Mouse (Mus musculus) CH12.LX (cell line): Measurements from ENCODE around the gene Fam102b. TPM values are rescaled to one million over a fixed set of nuclear protein-coding genes. Genes with fewer than 3 reads are reported as not detected.

Experiments
- DNase-seq: peaks from one replicate; pipeline ENCODE4 v3.0.0-alpha.2; 2013; ENCODE audit errors: extremely low read depth
- H3K27ac ChIP-seq: 2 replicates; pipeline ENCODE4 v1.5.1; 2012; ENCODE audit warnings: low read depth, mild to moderate bottlenecking, control low read depth, moderate library complexity; ENCODE audit not compliant: insufficient read depth
- H3K27me3 ChIP-seq: replicated peaks from 2 replicates; pipeline ENCODE3; 2012; ENCODE audit warnings: inconsistent platforms
- H3K36me3 ChIP-seq, 2 experiments: replicated peaks in 1 of 2; 2 replicates each; pipeline versions ENCODE3 to v1.6.1; 2012; ENCODE audit warnings: inconsistent platforms in 1 of 2, low read length in 1 of 2, mild to moderate bottlenecking in 1 of 2, mixed read lengths in 1 of 2, moderate library complexity in 1 of 2; ENCODE audit not compliant: control insufficient read depth in 1 of 2, insufficient read depth in 1 of 2
- H3K4me1 ChIP-seq, 2 experiments: 2 replicates each; pipeline ENCODE4 v1.6.1; 2012; ENCODE audit warnings: inconsistent platforms in 1 of 2, moderate library complexity in 1 of 2; ENCODE audit not compliant: insufficient read depth in 2 of 2, control insufficient read depth in 1 of 2
- H3K4me2 ChIP-seq: 2 replicates; pipeline ENCODE4 v1.6.1; 2012; ENCODE audit warnings: low read depth, mild to moderate bottlenecking, control low read depth; ENCODE audit not compliant: poor library complexity, insufficient read depth, severe bottlenecking
- H3K4me3 ChIP-seq, 3 experiments: fragments of 150-350 bp in 1 of 3; sonication (generic) in 1 of 3; replicated peaks in 1 of 3; 2 replicates each; pipeline versions ENCODE3 to v1.5.1; 2011 to 2012; ENCODE audit warnings: low read depth in 2 of 3, low read length in 2 of 3, mild to moderate bottlenecking in 2 of 3, moderate library complexity in 2 of 3, control low read depth in 1 of 3, improper control_type of control experiment in 1 of 3, inconsistent platforms in 1 of 3, mixed read lengths in 1 of 3; ENCODE audit not compliant: poor library complexity in 1 of 3
- H3K79me2 ChIP-seq: replicated peaks from 2 replicates; pipeline ENCODE4 v1.6.1; 2012; ENCODE audit warnings: mild to moderate bottlenecking, moderate library complexity; ENCODE audit not compliant: control insufficient read depth, poor library complexity, insufficient read depth, severe bottlenecking; ENCODE audit errors: extremely low read depth
- H3K9ac ChIP-seq: 2 replicates; pipeline ENCODE4 v1.6.1; 2012; ENCODE audit warnings: low read depth, mild to moderate bottlenecking, control low read depth, moderate library complexity; ENCODE audit not compliant: insufficient read depth
- H3K9me3 ChIP-seq: replicated peaks from 2 replicates; pipeline ENCODE3; 2012; ENCODE audit warnings: low read length, inconsistent platforms, mixed read lengths
- BHLHE40 ChIP-seq: IDR thresholded peaks from 2 replicates; pipeline ENCODE4 v1.6.1; 2011; ENCODE audit warnings: mild to moderate bottlenecking, low read depth, low read length, improper control_type of control experiment
- CHD1 ChIP-seq: IDR thresholded peaks from 2 replicates; pipeline ENCODE4 v1.6.1; 2012; ENCODE audit warnings: low read depth, low read length, improper control_type of control experiment, inconsistent platforms
- CHD2 ChIP-seq: IDR thresholded peaks from 2 replicates; pipeline ENCODE4 v1.6.1; 2011; ENCODE audit warnings: low read length, improper control_type of control experiment
- CTCF ChIP-seq, 2 experiments: IDR thresholded peaks in 1 of 2; conservative IDR thresholded peaks in 1 of 2; 2 replicates each; pipeline ENCODE4 v1.5.1; 2011 to 2012; ENCODE audit warnings: low read depth in 2 of 2, low read length in 2 of 2, improper control_type of control experiment in 1 of 2, inconsistent platforms in 1 of 2, mild to moderate bottlenecking in 1 of 2, moderate library complexity in 1 of 2
- E2F4 ChIP-seq: IDR thresholded peaks from 2 replicates; pipeline ENCODE4 v1.6.1; 2011; ENCODE audit warnings: low read depth, low read length, improper control_type of control experiment; ENCODE audit not compliant: insufficient replicate concordance
- ELF1 ChIP-seq: IDR thresholded peaks from 2 replicates; pipeline ENCODE4 v1.6.1; 2014; ENCODE audit warnings: low read depth, mild to moderate bottlenecking, inconsistent platforms, low read length, improper control_type of control experiment
- EP300 ChIP-seq: IDR thresholded peaks from 2 replicates; pipeline ENCODE4 v1.6.1; 2011; ENCODE audit warnings: low read length, improper control_type of control experiment
- GABPA ChIP-seq: IDR thresholded peaks from 2 replicates; pipeline ENCODE4 v1.6.1; 2012; ENCODE audit warnings: low read depth, low read length, improper control_type of control experiment, inconsistent platforms; ENCODE audit not compliant: insufficient replicate concordance
- HCFC1 ChIP-seq: IDR thresholded peaks from 2 replicates; pipeline ENCODE4 v1.6.1; 2012; ENCODE audit warnings: low read depth, mild to moderate bottlenecking, inconsistent platforms, low read length, improper control_type of control experiment
- JUN ChIP-seq: IDR thresholded peaks from 2 replicates; pipeline ENCODE4 v1.6.1; 2011; ENCODE audit warnings: low read depth, mild to moderate bottlenecking, low read length, improper control_type of control experiment, moderate library complexity; ENCODE audit not compliant: insufficient read depth
- JUND ChIP-seq: conservative IDR thresholded peaks from 2 replicates; pipeline ENCODE4 v1.6.1; 2011; ENCODE audit warnings: low read depth, low read length, improper control_type of control experiment
- KAT2A ChIP-seq: IDR thresholded peaks from 2 replicates; pipeline ENCODE4 v1.6.1; 2012; ENCODE audit warnings: low read length, improper control_type of control experiment, inconsistent platforms; ENCODE audit not compliant: insufficient replicate concordance
- MAFK ChIP-seq: IDR thresholded peaks from 2 replicates; pipeline ENCODE4 v1.6.1; 2011; ENCODE audit warnings: low read length, improper control_type of control experiment; ENCODE audit not compliant: insufficient replicate concordance
- MAX ChIP-seq: IDR thresholded peaks from 2 replicates; pipeline ENCODE4 v1.6.1; 2011; ENCODE audit warnings: low read length, improper control_type of control experiment
- MAZ ChIP-seq: IDR thresholded peaks from 2 replicates; pipeline ENCODE4 v1.6.1; 2012; ENCODE audit warnings: low read depth, mild to moderate bottlenecking, inconsistent platforms, low read length, improper control_type of control experiment, moderate library complexity
- MEF2A ChIP-seq: IDR thresholded peaks from 2 replicates; pipeline ENCODE4 v1.6.1; 2014; ENCODE audit warnings: low read depth, mild to moderate bottlenecking, inconsistent platforms, low read length, improper control_type of control experiment, borderline replicate concordance
- MXI1 ChIP-seq: IDR thresholded peaks from 2 replicates; pipeline ENCODE4 v1.6.1; 2011; ENCODE audit warnings: mild to moderate bottlenecking, low read depth, low read length, improper control_type of control experiment
- NRF1 ChIP-seq: IDR thresholded peaks from 2 replicates; pipeline ENCODE4 v1.6.1; 2014; ENCODE audit warnings: low read depth, mild to moderate bottlenecking, inconsistent platforms, low read length, improper control_type of control experiment, moderate library complexity
- PAX5 ChIP-seq: IDR thresholded peaks from 2 replicates; pipeline ENCODE4 v1.6.1; 2012; ENCODE audit warnings: low read length, inconsistent platforms, mixed read lengths
- POLR2AphosphoS2 ChIP-seq: IDR thresholded peaks from 2 replicates; pipeline ENCODE4 v1.6.1; 2011; ENCODE audit warnings: low read depth, low read length, improper control_type of control experiment
- RAD21 ChIP-seq: IDR thresholded peaks from 2 replicates; pipeline ENCODE4 v1.6.1; 2011; ENCODE audit warnings: low read depth, mild to moderate bottlenecking, low read length, improper control_type of control experiment, moderate library complexity
- RCOR1 ChIP-seq: conservative IDR thresholded peaks from 2 replicates; pipeline ENCODE4 v1.6.1; 2012; ENCODE audit warnings: low read depth, mild to moderate bottlenecking, inconsistent platforms, low read length, improper control_type of control experiment
- SIN3A ChIP-seq: IDR thresholded peaks from 2 replicates; pipeline ENCODE4 v1.6.1; 2012; ENCODE audit warnings: low read length, improper control_type of control experiment, inconsistent platforms
- SMC3 ChIP-seq: IDR thresholded peaks from 2 replicates; pipeline ENCODE4 v1.6.1; 2011; ENCODE audit warnings: low read depth, low read length, improper control_type of control experiment
- TCF12 ChIP-seq: IDR thresholded peaks from 2 replicates; pipeline ENCODE4 v1.6.1; 2014; ENCODE audit warnings: low read depth, mild to moderate bottlenecking, inconsistent platforms, low read length, improper control_type of control experiment
- UBTF ChIP-seq: IDR thresholded peaks from 2 replicates; pipeline ENCODE4 v1.6.1; 2012; ENCODE audit warnings: low read depth, mild to moderate bottlenecking, inconsistent platforms, low read length, improper control_type of control experiment, moderate library complexity
- USF1 ChIP-seq: IDR thresholded peaks from 2 replicates; pipeline ENCODE4 v1.6.1; 2014; ENCODE audit warnings: low read depth, mild to moderate bottlenecking, inconsistent platforms, low read length, improper control_type of control experiment
- USF2 ChIP-seq: conservative IDR thresholded peaks from 2 replicates; pipeline ENCODE4 v1.6.1; 2011; ENCODE audit warnings: low read depth, low read length, improper control_type of control experiment
- ZC3H11A ChIP-seq: IDR thresholded peaks from 2 replicates; pipeline ENCODE4 v1.6.1; 2012; ENCODE audit warnings: low read depth, mild to moderate bottlenecking, inconsistent platforms, low read length, improper control_type of control experiment
- ZKSCAN1 ChIP-seq: IDR thresholded peaks from 2 replicates; pipeline ENCODE4 v1.6.1; 2012; ENCODE audit warnings: low read depth, inconsistent platforms, low read length, improper control_type of control experiment, borderline replicate concordance
- dilution Hi-C: fragments of 300-500 bp; cut with MboI; formaldehyde crosslinking; loops from 2 replicates; pipeline ENCODE4 v1.14.3; 2020; ENCODE audit warnings: low sequenced_read_pairs; ENCODE audit not compliant: extremely low pct_unique_long_range_greater_than_20kb, extremely low pct_ligation_motif_present
- in situ Hi-C: fragments of 300-500 bp; cut with MboI; formaldehyde crosslinking; loops from 3 replicates; pipeline ENCODE4 v1.14.3; 2019; ENCODE audit warnings: low sequenced_read_pairs, low pct_ligation_motif_present, low pct_unique_long_range_greater_than_20kb, mixed read lengths
- polyA plus RNA-seq: library from polyadenylated mRNA; unstranded; fragments of >175 nt; gene quantifications from 2 replicates; pipeline ENCODE4 v1.2.1, GENCODE M21; 2012; ENCODE audit warnings: low read depth; ENCODE audit not compliant: insufficient read length
- total RNA-seq, 2 experiments: library from RNA; depleted of rRNA; stranded (reverse); fragments of 300-350 nt in 1 of 2; fragments of >200 nt in 1 of 2; gene quantifications; 2 replicates each; pipeline ENCODE4 v1.2.3; 2012 to 2014

Gene Fam102b
- total and polyA plus RNA-seq, 3 experiments: 2.8 to 6.2 (median 4.3) TPM

- Histone ChIP-seq H3K27me3 (no peaks in the 10 kb centered on the region), H3K27ac (no peak within 1 kb of the TSS), H3K79me2 (no peaks in the 10 kb centered on the region), H3K9me3 (peaks cover 9% of the 10 kb centered on the region), H3K4me3 (no peak within 1 kb of the TSS), H3K4me1 (no peaks in the 10 kb centered on the region), H3K9ac (no peak within 1 kb of the TSS), H3K4me2 (no peak within 1 kb of the TSS), H3K36me3 (no peaks in the 10 kb centered on the region)
- dilution Hi-C loops (no loop called here), in situ Hi-C loops (no loop called here)
- no peak for TF ChIP-seq JUN
- TF ChIP-seq BHLHE40: no peak
- no peak for TF ChIP-seq ZC3H11A
- TF ChIP-seq MAZ: no peak
- TF ChIP-seq GABPA: no peak
- no peak for TF ChIP-seq NRF1
- TF ChIP-seq JUND: no peak
- no peak for TF ChIP-seq KAT2A
- TF ChIP-seq UBTF: no peak
- TF ChIP-seq RCOR1: no peak
- no peak for TF ChIP-seq RAD21
- no peak for TF ChIP-seq MXI1
- no peak for TF ChIP-seq ZKSCAN1
- TF ChIP-seq E2F4: no peak
- TF ChIP-seq USF2: no peak
- TF ChIP-seq MAX: no peak
- no peak for TF ChIP-seq ELF1
- no peak for TF ChIP-seq SIN3A
- DNase-seq: no peak
Observed at GRCm38 (mm10) chr3:108939573-108939972, 87.8 kb downstream of the Fam102b start, which contains the start of gene Henmt1. TSS of gene Henmt1 (plus strand) at chr3:108939873.

- Histone ChIP-seq H3K27me3 (no peaks in the 10 kb centered on the region), H3K9ac (no peak overlapping the region), H3K4me1 (no peaks in the 10 kb centered on the region), H3K9me3 (peaks cover 9% of the 10 kb centered on the region), H3K27ac (no peak overlapping the region), H3K4me3 (no peak overlapping the region), H3K4me2 (no peak overlapping the region), H3K36me3 (no peaks in the 10 kb centered on the region), H3K79me2 (no peaks in the 10 kb centered on the region)
- dilution Hi-C loops (no loop called here), in situ Hi-C loops (no loop called here)
- no peak for DNase-seq
- TF ChIP-seq MEF2A (no peak), GABPA (no peak), USF2 (no peak), POLR2AphosphoS2 (no peak), CHD1 (no peak), JUND (no peak), USF1 (no peak), CTCF (conservative IDR thresholded peaks at IDR 0.05 in 1 of 2, IDR thresholded peaks at IDR 0.05 in 1 of 2; ENCODE audit: low read depth in 2 of 2, low read length in 2 of 2) (no peak), KAT2A (no peak), EP300 (no peak), MXI1 (no peak), MAFK (no peak), ZKSCAN1 (no peak), TCF12 (no peak), HCFC1 (no peak), CHD2 (no peak), SMC3 (no peak), MAX (no peak), PAX5 (no peak)
Observed at GRCm38 (mm10) chr3:108938691-108939090, 88.7 kb downstream of the Fam102b start.
